Mouse (Mus musculus) embryonic facial prominence, embryonic 13.5 days (tissue): ENCODE results near the gene Mad2l2. TPM values are rescaled to one million over a fixed set of nuclear protein-coding genes. Genes with fewer than 3 reads are reported as not detected.
A peak's percentile ranks its signal among the peaks of the same experiment; 100 is the strongest.
"Not testable (repeated sequence)": the region's sequence is repeated elsewhere in the genome, so short reads cannot be mapped to it uniquely, and the experiment has no call there.

Experiments
- ATAC-seq: fragments of 200-750 bp; cut with Nextera tagmentation; 2 replicates; pipeline ENCODE4 v1.8.0; 2017; ENCODE audit warnings: low read depth; ENCODE audit not compliant: insufficient number of reproducible peaks, insufficient read depth, low FRiP score, low TSS enrichment
- H3K27ac ChIP-seq: fragments of 300-500 bp; sonication (generic); 2 replicates; pipeline ENCODE4 v1.5.1; 2015; ENCODE audit warnings: moderate library complexity, mild to moderate bottlenecking, inconsistent platforms
- H3K27me3 ChIP-seq: fragments of 300-500 bp; sonication (generic); 2 replicates; pipeline ENCODE4 v1.6.1; 2015; ENCODE audit warnings: mild to moderate bottlenecking, inconsistent platforms
- H3K36me3 ChIP-seq: fragments of 300-500 bp; sonication (generic); 2 replicates; pipeline ENCODE4 v1.6.1; 2015; ENCODE audit warnings: mild to moderate bottlenecking, inconsistent platforms
- H3K4me1 ChIP-seq: fragments of 300-500 bp; sonication (generic); 2 replicates; pipeline ENCODE4 v1.6.1; 2015; ENCODE audit warnings: inconsistent platforms
- H3K4me2 ChIP-seq: fragments of 300-500 bp; sonication (generic); 2 replicates; pipeline ENCODE4 v1.6.1; 2015; ENCODE audit warnings: moderate library complexity, mild to moderate bottlenecking, inconsistent platforms
- H3K4me3 ChIP-seq: fragments of 300-500 bp; sonication (generic); 2 replicates; pipeline ENCODE4 v1.5.1; 2015; ENCODE audit warnings: mild to moderate bottlenecking, inconsistent platforms
- H3K9ac ChIP-seq: fragments of 300-500 bp; sonication (generic); 2 replicates; pipeline ENCODE4 v1.6.1; 2015; ENCODE audit warnings: mild to moderate bottlenecking, inconsistent platforms
- H3K9me3 ChIP-seq: fragments of 300-500 bp; sonication (generic); 2 replicates; pipeline ENCODE4 v1.6.1; 2016; ENCODE audit warnings: inconsistent platforms
- WGBS: fragments of 180-500 bp; shearing (Covaris S2); methylation state at CpG from one replicate; pipeline ENCODE4 v1.1.7; 2015; ENCODE audit warnings: mixed read lengths; 5-methylcytosine and 5-hydroxymethylcytosine counted together
- polyA plus RNA-seq: library from polyadenylated mRNA; unstranded; fragments of >200 nt; fragmentation: Nextera tagmentation; extraction: Ambion mirVana; gene quantifications from 2 replicates; pipeline ENCODE4 v1.2.1, GENCODE M21; 2015

The Mad2l2 gene
- polyA plus RNA-seq, 1 experiment from 2014 or later, result 76.3 TPM

DNA sequence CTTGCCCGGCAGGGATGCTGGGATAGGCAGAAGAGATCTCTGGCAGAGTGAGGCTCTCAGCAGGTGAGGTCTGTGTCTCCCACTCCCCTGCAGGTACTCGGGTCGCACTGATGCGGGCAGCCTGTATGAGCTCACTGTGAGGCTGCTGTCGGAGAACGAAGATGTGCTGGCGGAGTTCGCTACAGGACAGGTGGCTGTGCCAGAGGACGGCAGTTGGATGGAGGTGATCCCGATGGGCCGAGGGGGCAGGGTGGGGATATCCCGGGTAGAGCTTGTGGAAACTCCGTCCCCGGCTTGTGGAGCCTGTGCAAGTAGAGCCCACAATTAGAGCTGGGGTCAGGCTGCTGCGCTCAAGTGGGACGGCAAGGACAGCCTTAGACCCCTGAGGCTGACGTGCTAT, 35.4 kb downstream of the Mad2l2 start:
- peaks cover 35% of the 10 kb centered on the region for H3K4me1 ChIP-seq
- H3K4me3 ChIP-seq, result no peak overlapping the region
- no peak overlapping the region for H3K9ac ChIP-seq
- no peak for ATAC-seq
- no peak overlapping the region for H3K27ac ChIP-seq
- H3K27me3 ChIP-seq, result peaks cover 92% of the 10 kb centered on the region
- no peaks in the 10 kb centered on the region for H3K9me3 ChIP-seq
- H3K4me2 ChIP-seq, result no peak overlapping the region
- H3K36me3 ChIP-seq, result no peaks in the 10 kb centered on the region
- 3% methylated on average over 17 of the region's 17 CpGs for WGBS

DNA sequence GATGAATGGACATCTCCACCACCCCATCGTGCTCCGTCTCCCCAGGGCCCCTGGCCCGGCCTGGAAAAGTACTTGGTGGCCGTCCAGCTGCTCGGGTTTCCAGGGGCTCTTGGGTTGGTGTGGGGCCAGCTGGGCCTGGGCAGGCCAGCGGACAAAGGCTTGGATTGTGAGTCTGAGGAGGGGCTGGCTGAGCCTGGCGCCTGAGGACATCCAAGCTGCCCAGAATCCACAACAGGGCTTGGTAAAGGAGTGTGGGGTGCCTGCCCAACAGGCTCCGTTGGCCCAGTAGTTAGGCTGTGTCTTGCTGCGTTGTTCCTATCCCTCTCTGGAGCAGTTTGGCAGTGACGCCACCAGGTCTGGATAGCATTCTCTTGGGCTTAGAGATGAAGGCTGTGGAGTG, 36.2 kb downstream of the Mad2l2 start:
- H3K9me3 ChIP-seq, result no peaks in the 10 kb centered on the region
- no peak overlapping the region for H3K27ac ChIP-seq
- H3K36me3 ChIP-seq, result no peaks in the 10 kb centered on the region
- H3K9ac ChIP-seq, result peak overlapping the region; percentile 33; the same call in 1 of the 2 replicates
- H3K4me1 ChIP-seq, result peaks cover 26% of the 10 kb centered on the region
- 0 out of 2 replicates have a peak overlapping the region, but pooled peaks have one; percentile 3 for H3K4me3 ChIP-seq
- WGBS, result 3% methylated on average over 10 of the region's 10 CpGs
- ATAC-seq, result no peak
- peaks cover 90% of the 10 kb centered on the region for H3K27me3 ChIP-seq
- H3K4me2 ChIP-seq, result peak overlapping the region; percentile 41

DNA sequence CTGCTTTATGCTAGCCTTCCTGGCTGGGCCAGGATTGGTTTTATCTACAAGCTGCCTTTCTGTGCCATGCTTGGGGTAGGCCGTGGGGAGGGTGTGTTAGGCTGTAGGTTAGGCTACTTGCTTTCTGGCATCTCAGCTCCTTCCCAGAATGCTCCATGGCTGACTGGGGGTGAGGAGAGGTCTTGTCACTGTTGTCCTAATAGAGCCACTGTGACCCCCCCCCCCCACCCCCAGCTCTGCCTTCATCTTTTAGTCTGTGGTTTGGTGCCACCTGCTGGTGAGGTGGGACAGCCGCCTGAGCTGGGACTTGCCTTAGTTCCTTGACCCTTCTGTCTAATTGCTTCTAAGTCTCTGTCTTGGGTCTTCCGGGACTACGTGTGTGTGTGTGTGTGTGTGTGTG, 36.8 kb downstream of the Mad2l2 start:
- H3K27me3 ChIP-seq, result peaks cover 90% of the 10 kb centered on the region
- peak overlapping the region; percentile 41 for H3K4me2 ChIP-seq
- ATAC-seq, result no peak
- 16% methylated on average over 3 of the region's 4 CpGs for WGBS
- H3K4me1 ChIP-seq, result peaks cover 26% of the 10 kb centered on the region
- no peaks in the 10 kb centered on the region for H3K9me3 ChIP-seq
- peak overlapping the region; percentile 33; the same call in 1 of the 2 replicates for H3K9ac ChIP-seq
- 0 out of 2 replicates have a peak overlapping the region, but pooled peaks have one; percentile 3 for H3K4me3 ChIP-seq
- no peaks in the 10 kb centered on the region for H3K36me3 ChIP-seq
- no peak overlapping the region for H3K27ac ChIP-seq

DNA sequence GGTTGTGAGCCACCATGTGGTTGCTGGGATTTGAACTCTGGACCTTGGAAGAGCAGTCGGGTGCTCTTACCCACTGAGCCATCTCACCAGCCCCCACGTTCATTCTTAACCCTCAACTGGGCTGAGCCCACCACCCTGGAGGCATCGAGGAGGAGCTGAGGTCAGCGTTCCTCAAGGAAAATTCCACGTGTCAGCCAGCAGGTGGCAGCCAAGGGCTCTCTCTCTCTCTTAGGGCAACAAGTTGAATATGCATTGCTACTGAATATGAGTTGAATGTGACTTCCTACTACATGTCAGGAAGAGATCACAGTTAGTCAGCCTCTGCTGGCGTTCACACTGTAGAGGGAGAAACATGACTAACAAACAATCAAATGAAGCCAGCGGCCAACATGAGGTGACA, 38.1 kb downstream of the Mad2l2 start:
- H3K27me3 ChIP-seq, result peaks cover 90% of the 10 kb centered on the region
- 23% methylated on average over 7 of the region's 7 CpGs for WGBS
- H3K36me3 ChIP-seq, result no peaks in the 10 kb centered on the region
- no peak overlapping the region for H3K27ac ChIP-seq
- H3K9me3 ChIP-seq, result no peaks in the 10 kb centered on the region
- ATAC-seq, result no peak
- peaks cover 26% of the 10 kb centered on the region for H3K4me1 ChIP-seq
- H3K9ac ChIP-seq, result no peak overlapping the region
- no peak overlapping the region for H3K4me3 ChIP-seq
- no peak overlapping the region for H3K4me2 ChIP-seq

DNA sequence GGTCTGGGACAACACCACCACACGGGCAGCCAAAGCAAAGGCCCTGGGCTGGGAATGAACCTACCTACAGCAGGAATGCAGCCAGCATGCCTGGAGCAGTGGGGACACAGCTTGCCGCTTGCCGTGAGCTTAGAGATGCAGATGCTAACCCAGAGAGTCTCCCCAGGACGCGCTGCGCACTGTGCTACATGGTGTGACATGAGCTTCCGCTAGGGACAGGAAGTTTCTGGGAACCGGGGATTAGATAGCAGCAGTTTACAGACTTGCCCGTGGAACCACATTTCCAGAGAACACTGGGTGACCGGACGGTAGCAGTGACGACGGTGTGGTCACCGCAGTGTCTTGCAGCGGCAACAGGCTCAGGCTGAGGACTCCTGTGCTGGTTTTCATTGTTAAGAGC, 39.4 kb downstream of the Mad2l2 start:
- Histone ChIP-seq H3K4me1 (peaks cover 25% of the 10 kb centered on the region), H3K9me3 (no peaks in the 10 kb centered on the region), H3K4me2 (no peak overlapping the region), H3K36me3 (no peaks in the 10 kb centered on the region), H3K27me3 (peaks cover 90% of the 10 kb centered on the region), H3K9ac (0 out of 2 replicates have a peak overlapping the region, but pooled peaks have one; percentile 32), H3K4me3 (no peak overlapping the region), H3K27ac (no peak overlapping the region)
- no peak for ATAC-seq
- 23% methylated on average over 15 of the region's 15 CpGs for WGBS

DNA sequence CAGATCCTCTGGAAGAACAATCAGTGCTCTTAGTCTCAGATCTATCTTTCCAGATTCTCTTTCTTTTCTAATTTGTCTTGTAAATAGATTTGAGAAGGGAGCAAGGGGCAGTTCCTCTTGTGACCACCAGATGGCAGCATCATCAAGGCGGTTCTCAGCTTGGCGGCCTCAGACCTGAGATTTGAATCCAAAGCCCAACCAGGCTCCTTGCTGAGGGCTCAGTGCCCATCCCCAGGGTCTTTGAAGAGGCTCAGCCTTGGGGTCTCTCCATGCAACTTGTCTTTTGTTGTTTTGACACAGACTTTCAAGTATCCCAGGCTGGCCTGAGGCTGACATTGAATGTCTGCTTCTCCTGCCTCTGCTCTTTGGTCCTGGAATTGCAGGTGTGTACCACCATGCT, 40.7 kb downstream of the Mad2l2 start:
- Histone ChIP-seq H3K27me3 (peaks cover 90% of the 10 kb centered on the region), H3K4me2 (no peak overlapping the region), H3K9me3 (no peaks in the 10 kb centered on the region), H3K36me3 (no peaks in the 10 kb centered on the region), H3K4me3 (no peak overlapping the region), H3K9ac (no peak overlapping the region), H3K27ac (no peak overlapping the region), H3K4me1 (peaks cover 22% of the 10 kb centered on the region)
- 1% methylated on average over 2 of the region's 2 CpGs for WGBS
- no peak for ATAC-seq

DNA sequence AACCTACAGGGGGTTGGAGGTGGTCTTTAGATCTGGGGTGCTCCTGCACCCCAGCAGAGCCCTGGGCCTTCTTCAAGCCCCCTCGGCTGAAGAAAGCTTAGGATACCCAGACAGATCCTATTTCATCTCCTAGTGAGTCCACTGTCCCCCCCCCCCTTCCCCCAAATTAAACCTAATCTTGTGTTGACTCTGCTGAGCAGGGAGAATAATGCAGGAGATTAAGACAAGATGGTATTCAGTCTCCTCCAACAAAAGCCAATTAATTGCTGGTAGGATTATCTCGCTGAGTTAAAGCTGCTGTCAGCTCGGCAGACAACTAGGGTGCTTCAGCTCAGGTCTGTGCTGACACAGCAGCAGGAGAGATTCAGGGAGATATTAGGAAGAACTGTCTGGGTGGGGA, 41.1 kb downstream of the Mad2l2 start:
- Histone ChIP-seq H3K4me3 (no peak overlapping the region), H3K27me3 (peaks cover 90% of the 10 kb centered on the region), H3K4me2 (no peak overlapping the region), H3K4me1 (peaks cover 18% of the 10 kb centered on the region), H3K27ac (no peak overlapping the region), H3K9me3 (no peaks in the 10 kb centered on the region), H3K36me3 (no peaks in the 10 kb centered on the region), H3K9ac (no peak overlapping the region)
- WGBS, result 11% methylated on average over 3 of the region's 3 CpGs
- ATAC-seq, result no peak

DNA sequence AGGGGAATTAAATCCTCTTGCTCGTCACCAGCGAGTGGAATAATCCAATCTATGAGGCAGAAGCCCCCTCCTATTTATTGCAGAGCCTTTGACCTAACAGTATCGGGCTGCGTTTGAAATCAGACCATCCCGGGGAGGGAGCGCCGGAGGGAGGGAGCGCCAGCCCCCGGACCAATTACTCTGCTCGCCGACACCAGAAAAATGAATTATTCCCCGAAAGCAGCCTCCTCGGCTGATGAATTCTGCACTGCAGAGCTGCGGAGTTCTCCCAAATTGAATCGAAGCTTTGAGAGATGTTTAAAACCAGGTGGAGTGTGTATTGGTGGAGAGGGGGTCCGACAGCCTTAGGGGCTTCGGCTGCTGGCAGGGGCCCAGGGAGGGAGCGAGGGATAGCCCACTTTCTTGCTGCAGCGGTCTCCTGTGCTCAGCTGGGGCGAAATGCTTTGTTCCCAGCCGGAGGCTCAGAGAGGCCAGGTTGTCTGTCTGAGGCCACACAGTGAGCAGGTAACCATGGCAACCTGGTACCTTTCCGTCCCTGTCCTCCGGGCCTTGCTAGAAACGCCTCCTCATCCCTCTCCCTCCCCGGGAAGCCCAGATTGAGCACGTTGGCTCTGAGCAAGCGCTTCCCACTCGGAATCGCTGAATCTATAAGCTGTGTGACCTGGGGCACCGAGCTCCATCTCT, 43.8 kb downstream of the Mad2l2 start:
- Histone ChIP-seq H3K9me3 (no peaks in the 10 kb centered on the region), H3K4me3 (peak overlapping the region; percentile 8), H3K36me3 (no peaks in the 10 kb centered on the region), H3K27me3 (peaks cover 95% of the 10 kb centered on the region), H3K27ac (no peak overlapping the region), H3K9ac (no peak overlapping the region), H3K4me1 (peaks cover 10% of the 10 kb centered on the region), H3K4me2 (peak overlapping the region; percentile 40)
- WGBS, result under 1% methylated on average over 30 of the region's 30 CpGs
- no peak for ATAC-seq

DNA sequence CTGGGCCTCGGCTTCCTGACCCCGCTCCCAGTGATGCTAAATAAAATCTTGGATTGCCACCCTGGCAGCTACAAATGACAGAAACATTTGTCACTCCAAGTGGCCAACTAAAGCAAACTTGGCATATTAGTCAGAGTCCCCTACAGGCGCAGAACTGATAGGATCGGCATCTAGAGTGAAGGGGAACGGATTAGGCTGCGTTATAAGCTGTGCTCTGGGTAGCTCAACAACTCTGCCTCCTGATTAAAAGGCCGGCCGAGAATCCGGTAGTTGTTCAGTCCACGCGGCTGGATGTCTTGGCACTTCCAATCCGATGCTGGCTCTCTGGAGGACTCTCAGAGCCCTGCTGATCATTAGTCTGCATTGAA, 44.3 kb downstream of the Mad2l2 start:
- H3K27me3 ChIP-seq, result peaks cover 97% of the 10 kb centered on the region

DNA sequence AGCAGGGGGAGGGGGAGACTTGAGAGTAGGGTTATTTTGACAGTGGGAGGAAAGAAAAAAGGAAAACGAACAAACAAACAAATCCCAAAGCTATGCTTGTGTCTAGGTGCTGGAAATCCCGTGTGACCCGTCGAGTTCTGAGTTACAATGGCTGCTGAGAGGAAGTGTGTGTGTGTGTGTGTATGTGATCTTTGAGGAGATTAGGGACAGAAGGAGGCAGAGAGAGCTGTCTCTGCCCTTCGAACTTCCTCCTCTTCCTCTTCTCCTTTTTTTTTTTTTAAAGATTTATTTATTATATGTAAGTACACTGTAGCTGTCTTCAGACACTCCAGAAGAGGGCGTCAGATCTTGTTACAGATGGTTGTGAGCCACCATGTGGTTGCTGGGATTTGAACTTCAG, 46.4 kb downstream of the Mad2l2 start:
- H3K36me3 ChIP-seq, H3K9me3 ChIP-seq, H3K9ac ChIP-seq, H3K4me3 ChIP-seq, H3K27ac ChIP-seq, H3K4me2 ChIP-seq, ATAC-seq: not testable (repeated sequence)
- peaks cover 10% of the 10 kb centered on the region for H3K4me1 ChIP-seq
- WGBS, result 78% methylated on average over 5 of the region's 6 CpGs
- peaks cover 91% of the 10 kb centered on the region for H3K27me3 ChIP-seq

More for the DNA sequence above, 44.3 kb downstream of the Mad2l2 start:
- Histone ChIP-seq H3K27ac (no peak overlapping the region), H3K36me3 (no peaks in the 10 kb centered on the region), H3K9me3 (no peaks in the 10 kb centered on the region), H3K4me3 (0 out of 2 replicates have a peak overlapping the region, but pooled peaks have one; percentile 8), H3K4me2 (peak overlapping the region; percentile 40), H3K9ac (no peak overlapping the region), H3K4me1 (peaks cover 10% of the 10 kb centered on the region)
- no peak for ATAC-seq
- WGBS, result 7% methylated on average over 12 of the region's 12 CpGs

DNA sequence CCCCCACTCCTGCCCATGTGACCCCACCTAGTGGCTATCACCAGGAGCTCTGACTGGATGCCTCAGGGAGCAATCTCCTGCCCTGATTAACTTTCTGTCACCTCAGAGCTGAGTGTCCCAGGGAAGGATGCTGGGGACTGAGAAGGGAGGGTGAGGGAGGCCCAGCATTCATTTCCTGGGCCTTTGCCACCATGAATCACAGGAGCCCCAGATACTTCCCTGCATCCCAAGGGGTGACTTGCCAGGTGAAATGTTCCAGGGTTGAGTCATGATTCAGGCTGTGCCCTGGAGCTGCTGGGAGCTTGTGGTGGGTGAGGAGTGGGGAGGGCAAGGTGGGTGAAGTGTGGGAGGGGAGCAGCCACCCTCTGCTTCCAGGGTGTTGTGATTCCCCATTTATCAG, 47.5 kb downstream of the Mad2l2 start:
- Histone ChIP-seq H3K27me3 (peaks cover 89% of the 10 kb centered on the region), H3K36me3 (no peaks in the 10 kb centered on the region), H3K4me1 (peaks cover 10% of the 10 kb centered on the region), H3K4me2 (no peak overlapping the region), H3K9ac (no peak overlapping the region), H3K4me3 (no peak overlapping the region), H3K27ac (no peak overlapping the region), H3K9me3 (no peaks in the 10 kb centered on the region)
- no peak for ATAC-seq

DNA sequence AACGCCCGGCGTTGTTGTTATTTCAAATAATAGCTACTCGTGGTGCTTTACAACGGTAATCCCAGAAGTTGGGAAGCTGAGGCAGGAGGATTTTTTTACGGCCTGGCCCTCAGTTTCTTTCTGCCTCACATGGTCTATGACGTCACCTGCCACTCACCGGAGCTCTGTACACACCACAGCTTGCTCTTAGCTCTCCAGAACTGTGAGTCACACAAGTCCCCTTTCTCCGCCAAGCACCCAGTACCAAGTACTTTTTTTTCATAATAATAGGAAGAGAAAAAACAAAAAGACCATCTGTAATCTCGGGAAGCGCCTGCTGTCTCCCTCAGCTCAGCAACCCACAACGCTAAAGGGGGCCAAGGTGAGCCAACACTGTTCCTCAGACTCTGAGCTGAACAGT, 51.3 kb downstream of the Mad2l2 start:
- H3K36me3 ChIP-seq, result no peaks in the 10 kb centered on the region
- no peak overlapping the region for H3K9ac ChIP-seq
- H3K27me3 ChIP-seq, result peaks cover 69% of the 10 kb centered on the region
- ATAC-seq, result no peak
- H3K4me2 ChIP-seq, result no peak overlapping the region
- no peak overlapping the region for H3K27ac ChIP-seq
- H3K4me3 ChIP-seq, result no peak overlapping the region
- WGBS, result 89% methylated on average over 12 of the region's 12 CpGs
- peaks cover 8% of the 10 kb centered on the region for H3K4me1 ChIP-seq
- H3K9me3 ChIP-seq, result no peaks in the 10 kb centered on the region
